Mouse (Mus musculus): ENCODE results near the gene Reg3g. TPM values are rescaled to one million over a fixed set of nuclear protein-coding genes. Genes with fewer than 3 reads are reported as not detected.
"Not testable (repeated sequence)": the region's sequence is repeated elsewhere in the genome, so short reads cannot be mapped to it uniquely, and the experiment has no call there.

The Reg3g gene
- not detected for total RNA-seq (2021)

- intact Hi-C loops (cut with DNase I), result no loop called here
- DNase-seq (ENCODE audit: low spot score), result no peak
These were observed at the start of gene Reg3g for GRCm38 (mm10) chr6:78468772-78469171. Reg3g (minus strand) TSS chr6:78468872.

DNA sequence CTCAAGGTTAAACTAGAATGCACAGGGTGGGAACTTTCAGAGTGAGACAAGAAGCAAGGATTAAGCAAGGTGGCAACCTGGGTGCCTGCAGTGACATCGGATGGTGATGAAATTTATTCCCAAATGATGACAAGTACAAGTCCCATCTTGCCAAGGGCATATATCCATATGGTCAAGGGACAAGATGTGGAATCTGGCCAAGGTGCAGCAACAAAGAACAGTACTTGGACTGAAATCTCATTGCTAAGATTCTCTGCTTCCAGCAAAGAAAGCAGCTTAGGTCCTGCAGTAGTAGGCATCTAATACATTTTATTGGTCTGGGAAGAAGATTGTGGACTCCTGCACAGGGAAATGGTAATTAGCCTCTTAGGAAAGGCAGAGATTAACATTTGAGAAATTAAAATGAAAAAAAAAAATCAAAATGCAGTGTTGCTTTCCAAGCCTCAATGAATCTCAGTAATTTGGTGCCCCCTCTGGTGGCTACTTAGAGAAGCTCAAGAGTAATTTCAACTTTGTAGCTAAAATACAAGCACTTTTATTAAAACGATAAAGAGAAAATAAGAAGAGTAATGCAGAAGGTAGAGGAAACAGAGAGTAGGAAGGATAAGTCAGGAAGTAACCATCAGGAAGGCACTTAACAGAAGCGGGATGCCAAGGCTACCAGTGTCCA lies 47.2 kb upstream of the Reg3g start:
- intact Hi-C loops (cut with DNase I), result no loop called here
- no peak for DNase-seq (ENCODE audit: low spot score)

DNA sequence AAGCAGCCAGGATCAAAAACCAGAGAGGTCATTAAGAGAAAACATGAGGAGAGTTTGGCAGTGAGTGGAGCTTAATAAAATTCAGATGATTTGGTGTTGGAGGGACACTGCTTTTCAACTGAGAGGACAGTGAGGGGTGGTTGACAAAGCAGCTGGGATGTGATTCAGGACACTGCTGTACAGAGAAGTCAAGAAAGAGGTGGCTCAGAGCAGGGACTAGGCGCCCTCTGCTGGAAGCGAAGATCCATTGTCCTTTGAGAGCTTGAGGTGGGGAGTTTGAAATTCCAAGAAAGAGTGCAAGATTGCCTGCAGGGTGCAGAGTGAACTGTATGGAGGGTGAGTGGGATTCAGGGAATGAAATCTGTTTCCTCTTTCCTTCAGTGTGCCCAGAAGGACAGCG lies 44.2 kb upstream of the Reg3g start:
- intact Hi-C loops (cut with DNase I), result loop anchor here (5.0 kb wide), 1 partner anchor 181 kb away; no protein-coding TSS in a partner anchor
- no peak for DNase-seq (ENCODE audit: low spot score)

DNA sequence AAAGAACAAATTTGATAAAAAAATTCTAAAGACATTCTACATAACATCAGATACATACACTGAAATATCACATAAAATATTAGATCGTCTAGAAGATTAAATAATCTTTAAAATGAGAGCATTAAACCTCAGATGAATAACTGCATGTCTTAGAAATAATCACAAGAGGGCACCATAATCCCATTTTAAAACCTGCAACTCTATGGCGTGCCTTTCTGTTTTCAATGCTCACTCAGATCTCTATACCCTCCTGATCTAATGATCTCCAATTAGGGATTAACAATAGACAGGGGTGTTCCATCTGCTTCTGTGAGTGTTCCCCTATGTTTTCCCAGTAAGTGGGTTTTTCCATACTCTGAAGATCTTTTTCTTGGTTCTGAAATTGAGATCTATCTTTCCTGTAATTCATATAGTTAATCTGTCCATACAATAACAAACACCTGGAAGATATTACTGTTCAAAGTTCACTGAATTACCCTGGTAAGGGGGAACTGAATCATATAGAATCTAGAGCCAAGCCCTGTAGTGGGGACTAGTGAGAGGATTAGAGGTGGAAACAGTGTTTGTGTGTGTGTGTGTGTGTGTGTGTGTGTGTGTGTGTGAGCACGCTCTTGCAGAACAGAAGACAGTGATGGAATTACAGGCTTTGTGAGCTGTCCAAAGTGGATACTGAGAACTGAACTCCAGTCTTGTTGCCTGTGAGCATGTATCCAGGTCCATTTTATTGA lies 41.7 kb upstream of the Reg3g start:
- intact Hi-C loops (cut with DNase I), result loop anchor here (5.0 kb wide), 1 partner anchor 178 kb away; no protein-coding TSS in a partner anchor
- DNase-seq (ENCODE audit: low spot score), result no peak

DNA sequence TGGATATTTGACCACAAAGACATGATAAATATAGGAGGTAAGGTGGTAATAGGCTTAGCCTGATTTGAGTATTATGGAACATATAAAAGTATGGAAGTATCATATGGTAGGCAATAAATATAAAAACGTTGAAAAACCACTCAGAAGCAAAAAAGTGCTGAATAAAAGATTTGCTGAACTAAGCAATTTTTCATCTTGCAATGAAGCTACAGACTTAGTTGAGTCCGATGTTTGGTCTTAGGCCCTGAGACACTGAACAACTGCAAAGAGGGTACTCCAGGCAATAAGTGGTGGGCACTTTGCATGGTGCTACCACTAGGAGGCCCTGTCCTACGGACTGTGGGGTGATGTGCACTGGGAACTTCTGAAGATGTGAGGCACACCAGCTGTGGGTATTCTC lies 37.1 kb upstream of the Reg3g start:
- intact Hi-C loops (cut with DNase I), result no loop called here
- no peak for DNase-seq (ENCODE audit: low spot score)

GRCm38 (mm10) chr6:78494633-78495032 lies 26.0 kb upstream of the Reg3g start:
- intact Hi-C loops (cut with DNase I), result no loop called here

DNA sequence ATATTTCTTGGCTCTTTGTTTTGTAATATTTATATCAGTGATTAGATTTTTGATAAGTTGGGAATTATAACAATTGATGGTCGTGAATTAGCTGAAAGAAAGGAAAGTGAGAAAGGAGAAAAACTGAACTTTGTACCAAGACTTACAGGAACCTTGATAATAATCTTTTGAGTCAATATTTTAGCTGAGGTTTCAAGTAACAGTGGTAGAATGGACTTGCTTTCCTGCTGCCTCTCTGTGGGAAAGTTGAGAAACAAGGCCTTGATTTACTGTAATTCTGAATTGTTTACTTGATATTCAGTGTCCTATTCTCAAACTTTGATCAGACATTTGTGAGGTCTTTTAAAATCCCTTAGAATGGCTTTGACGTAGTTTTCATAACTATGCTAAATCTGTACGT lies 615 bp upstream of the Reg3g start:
- no peak for DNase-seq (ENCODE audit: low spot score)
- intact Hi-C loops (cut with DNase I), result no loop called here

More at GRCm38 (mm10) chr6:78494633-78495032, 26.0 kb upstream of the Reg3g start:
- no peak for DNase-seq (ENCODE audit: low spot score)

DNA sequence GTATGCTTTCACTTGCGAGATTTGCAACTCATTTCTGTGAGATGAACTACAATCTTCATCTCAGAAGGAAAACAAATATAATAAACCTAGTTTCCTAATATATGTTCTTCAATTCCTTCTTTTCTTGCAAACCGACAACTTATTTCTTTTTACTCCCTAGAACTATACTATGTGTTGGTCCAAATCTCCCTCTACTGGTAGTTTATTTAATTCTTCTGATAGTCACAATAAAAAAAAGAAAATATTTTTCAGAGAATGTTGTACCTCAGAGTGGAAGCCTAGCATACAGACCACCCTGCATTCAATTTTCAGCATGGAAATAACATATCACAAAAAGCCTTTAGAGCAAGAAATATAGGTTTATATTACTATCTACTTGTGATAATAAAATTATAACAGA lies 5.4 kb downstream of the Reg3g start:
- intact Hi-C loops (cut with DNase I), result no loop called here
- DNase-seq (ENCODE audit: low spot score), result no peak

DNA sequence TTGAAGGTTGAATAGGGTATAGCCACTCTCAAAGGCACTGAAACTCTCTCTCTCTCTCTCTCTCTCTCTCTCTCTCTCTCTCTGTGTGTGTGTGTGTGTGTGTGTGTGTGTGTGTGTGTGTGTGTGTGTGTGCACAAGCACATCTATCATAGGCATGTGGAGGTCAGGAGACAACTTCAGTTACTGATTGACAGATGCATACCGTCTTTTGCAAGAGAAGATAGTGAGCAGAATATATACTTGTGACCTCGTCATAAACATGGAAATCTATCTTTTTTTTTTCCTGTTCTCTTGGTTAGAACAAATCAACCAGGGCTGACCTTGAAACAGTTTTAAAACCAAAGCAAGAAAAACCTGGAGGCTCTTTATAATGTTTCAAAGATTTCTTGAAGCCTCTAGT lies 6.3 kb downstream of the Reg3g start:
- intact Hi-C loops (cut with DNase I), result no loop called here

GRCm38 (mm10) chr6:78460191-78460825 lies 8.4 kb downstream of the Reg3g start:
- no peak for DNase-seq (ENCODE audit: low spot score)
- intact Hi-C loops (cut with DNase I), result no loop called here

More for the DNA sequence above, 6.3 kb downstream of the Reg3g start:
- DNase-seq (ENCODE audit: low spot score), result no peak

GRCm38 (mm10) chr6:78452804-78453203 lies 15.9 kb downstream of the Reg3g start:
- intact Hi-C loops (cut with DNase I), result no loop called here
- DNase-seq (ENCODE audit: low spot score), result no peak

- intact Hi-C loops (cut with DNase I), result no loop called here
- no peak for DNase-seq (ENCODE audit: low spot score)
These were observed 20.3 kb downstream of the Reg3g start for GRCm38 (mm10) chr6:78448409-78448808.

GRCm38 (mm10) chr6:78447202-78447601 lies 21.5 kb downstream of the Reg3g start:
- DNase-seq (ENCODE audit: low spot score), result no peak
- intact Hi-C loops (cut with DNase I), result no loop called here

- intact Hi-C loops (cut with DNase I), result no loop called here
- no peak for DNase-seq (ENCODE audit: low spot score)
These were observed 43.2 kb downstream of the Reg3g start for GRCm38 (mm10) chr6:78425497-78425896.

- intact Hi-C loops (cut with DNase I); DNase-seq (ENCODE audit: low spot score): not testable (repeated sequence)
These were observed 46.3 kb downstream of the Reg3g start, which contains the start of gene Reg1 for GRCm38 (mm10) chr6:78422411-78422810. Reg1 (plus strand) TSS chr6:78422711.

Other genes starting within 250 kb of the Reg3g start
- not detected for gene Reg3b, start 98.2 kb downstream of the Reg3g start, total RNA-seq (2021)
- gene Reg3d, start 90.0 kb downstream of the Reg3g start, total RNA-seq (2021), result not detected
- not detected for gene Reg3a, start 88.2 kb downstream of the Reg3g start, total RNA-seq (2021)
- not detected for gene Reg2, start 73.2 kb downstream of the Reg3g start, total RNA-seq (2021)
- gene Reg1, start 46.2 kb downstream of the Reg3g start, total RNA-seq (2021), result not detected

All from heart, postnatal 25 days (tissue).